Mouse (Mus musculus) cortical plate, adult 2 months (tissue): ENCODE data around the gene Gja6. TPM values are rescaled to one million over a fixed set of nuclear protein-coding genes. Genes with fewer than 3 reads are reported as not detected.

Experiments
- H3K27ac ChIP-seq: fragments of 200-500 bp; 2 replicates; pipeline ENCODE4 v1.5.1; 2012; ENCODE audit warnings: low read length, control low read depth, inconsistent platforms; ENCODE audit not compliant: insufficient read depth
- H3K4me1 ChIP-seq: fragments of 200-500 bp; 2 replicates; pipeline ENCODE4 v1.6.1; 2011; ENCODE audit warnings: low read length; ENCODE audit not compliant: control insufficient read depth, insufficient read depth
- H3K4me3 ChIP-seq: fragments of 200-500 bp; 2 replicates; pipeline ENCODE4 v1.5.1; 2011; ENCODE audit warnings: mild to moderate bottlenecking, low read length, control low read depth; ENCODE audit not compliant: insufficient read depth
- CTCF ChIP-seq: fragments of 200-500 bp; IDR thresholded peaks from 2 replicates; pipeline ENCODE4 v1.5.1; 2011; ENCODE audit warnings: mild to moderate bottlenecking, control low read depth, low read length; ENCODE audit not compliant: insufficient read depth; ENCODE audit errors: extremely low read depth
- POLR2A ChIP-seq: fragments of 200-500 bp; IDR thresholded peaks from 2 replicates; pipeline ENCODE4 v1.6.1; 2011; ENCODE audit warnings: mild to moderate bottlenecking, low read length, control low read depth; ENCODE audit not compliant: insufficient read depth; ENCODE audit errors: extremely low read depth
- polyA plus RNA-seq: library from polyadenylated mRNA; depleted of rRNA; stranded (reverse); fragments of >200 nt; gene quantifications from 2 replicates; pipeline ENCODE4 v1.2.3, GENCODE M21; 2012; rRNA removed

The Gja6 gene
- polyA plus RNA-seq, result 0.95 and 1.2 TPM in 2 replicates

GRCm38 (mm10) chrX:160906952-160907351, at the start of gene Gja6:
Gja6 (minus strand) TSS chrX:160907052.
- no peak within 1 kb of the TSS for H3K4me3 ChIP-seq
- peak within 1 kb of the TSS; percentile 81 for H3K27ac ChIP-seq
- TF ChIP-seq CTCF (no peak), POLR2A (no peak)
- H3K4me1 ChIP-seq, result peaks cover 4% of the 10 kb centered on the region; the same call in 1 of the 2 replicates

GRCm38 (mm10) chrX:160949583-160949982, 42.7 kb upstream of the Gja6 start:
- H3K4me3 ChIP-seq, result no peak overlapping the region
- TF ChIP-seq POLR2A (no peak), CTCF (no peak)
- no peaks in the 10 kb centered on the region for H3K4me1 ChIP-seq
- H3K27ac ChIP-seq, result no peak overlapping the region

- H3K4me3 ChIP-seq, result no peak overlapping the region
- no peak overlapping the region for H3K27ac ChIP-seq
- TF ChIP-seq CTCF (no peak), POLR2A (no peak)
- no peaks in the 10 kb centered on the region for H3K4me1 ChIP-seq
These were observed 37.9 kb upstream of the Gja6 start for GRCm38 (mm10) chrX:160944722-160945121.

- TF ChIP-seq CTCF, result no peak
- TF ChIP-seq POLR2A, result no peak
- Histone ChIP-seq H3K27ac (no peak overlapping the region), H3K4me1 (peaks cover 2% of the 10 kb centered on the region; the same call in 1 of the 2 replicates), H3K4me3 (no peak overlapping the region)
These were observed 28.7 kb upstream of the Gja6 start for GRCm38 (mm10) chrX:160935541-160935940.

- Histone ChIP-seq H3K27ac (no peak overlapping the region), H3K4me1 (0 out of 2 replicates have a peak, but pooled peaks cover 2% of the 10 kb centered on the region)
- TF ChIP-seq CTCF, result 0 out of 2 replicates have a peak, but pooled peaks have one; percentile 16
- no peak for TF ChIP-seq POLR2A
These were observed 23.8 kb upstream of the Gja6 start for GRCm38 (mm10) chrX:160930656-160931055.

GRCm38 (mm10) chrX:160928870-160929269, 22.0 kb upstream of the Gja6 start:
- Histone ChIP-seq H3K27ac (no peak overlapping the region), H3K4me3 (no peak overlapping the region), H3K4me1 (0 out of 2 replicates have a peak, but pooled peaks cover 2% of the 10 kb centered on the region)
- TF ChIP-seq CTCF, result no peak
- no peak for TF ChIP-seq POLR2A

More at GRCm38 (mm10) chrX:160930656-160931055, 23.8 kb upstream of the Gja6 start:
- no peak overlapping the region for H3K4me3 ChIP-seq

GRCm38 (mm10) chrX:160919022-160919637, 12.3 kb upstream of the Gja6 start:
- no peak for TF ChIP-seq CTCF
- TF ChIP-seq POLR2A, result no peak
- no peak overlapping the region for H3K27ac ChIP-seq
- H3K4me1 ChIP-seq, result no peaks in the 10 kb centered on the region
- H3K4me3 ChIP-seq, result no peak overlapping the region

- Histone ChIP-seq H3K27ac (no peak overlapping the region; the same call in 1 of the 2 replicates), H3K4me1 (peaks cover 4% of the 10 kb centered on the region; the same call in 1 of the 2 replicates), H3K4me3 (no peak overlapping the region)
- TF ChIP-seq POLR2A (no peak), CTCF (no peak)
These were observed 375 bp downstream of the Gja6 start for GRCm38 (mm10) chrX:160906477-160906876.

GRCm38 (mm10) chrX:160905913-160906312, 939 bp downstream of the Gja6 start:
- Histone ChIP-seq H3K4me1 (peaks cover 4% of the 10 kb centered on the region; the same call in 1 of the 2 replicates), H3K4me3 (no peak overlapping the region), H3K27ac (no peak overlapping the region)
- no peak for TF ChIP-seq POLR2A

GRCm38 (mm10) chrX:160905041-160905678, 1.7 kb downstream of the Gja6 start:
- Histone ChIP-seq H3K4me3 (no peak overlapping the region), H3K27ac (peak overlapping the region; percentile 77), H3K4me1 (peaks cover 4% of the 10 kb centered on the region; the same call in 1 of the 2 replicates)
- TF ChIP-seq CTCF (no peak), POLR2A (no peak)
